Mouse (Mus musculus): ENCODE data around the gene Mocs2. TPM values are rescaled to one million over a fixed set of nuclear protein-coding genes. Genes with fewer than 3 reads are reported as not detected.
A peak's percentile ranks its signal among the peaks of the same experiment; 100 is the strongest.

The Mocs2 gene
- polyA plus RNA-seq (2012; rRNA removed), result 8.6 and 17.5 TPM in 2 replicates

DNA sequence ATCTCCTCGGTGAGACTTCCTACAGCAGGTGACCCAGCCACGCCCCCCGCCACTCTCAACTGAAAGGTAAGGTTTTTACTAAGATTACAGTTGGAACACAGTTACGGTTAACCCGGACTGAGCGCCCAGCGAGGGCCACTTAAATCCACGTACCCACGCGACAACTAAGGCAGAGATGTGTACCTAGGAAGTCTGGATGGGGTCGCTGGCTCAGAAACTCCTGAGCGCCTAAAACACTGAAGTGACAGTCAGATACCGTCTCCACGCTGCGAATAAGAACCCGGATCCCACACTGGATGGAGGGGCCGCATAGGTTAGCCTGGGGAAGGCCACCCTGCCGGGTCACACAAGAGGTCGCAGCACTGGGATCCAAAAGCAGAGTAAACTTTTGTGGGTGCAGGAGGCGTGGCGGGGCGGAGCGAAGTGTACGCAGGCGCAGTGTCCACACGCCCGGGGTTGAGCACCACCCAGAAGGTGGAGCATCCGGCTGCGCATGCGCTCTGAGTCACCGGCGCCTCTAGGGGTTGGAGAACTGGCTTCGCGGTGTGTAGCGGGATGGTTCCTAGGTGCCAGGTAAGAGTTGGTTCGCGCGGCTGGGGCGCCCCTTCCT is at the start of gene Mocs2:
Gene Mocs2, plus strand, starts transcription at position 486 of the 610 bp plus-strand sequence.
- Histone ChIP-seq H3K4me1 (ENCODE audit: control insufficient read depth, insufficient read depth, low read length) (peaks cover 3% of the 10 kb centered on the region; the same call in 1 of the 2 replicates), H3K4me3 (replicated peaks; ENCODE audit: extremely low read depth, low read depth, low read length) (peak within 1 kb of the TSS; percentile 80)
- WGBS, result 1% methylated on average over 39 of the region's 39 CpGs
- TF ChIP-seq POLR2A (IDR thresholded peaks at IDR 0.05; ENCODE audit: borderline replicate concordance, extremely low read depth, low read depth, low read length) (peak; percentile 71; the same call in 1 of the 2 replicates), CTCF (IDR thresholded peaks at IDR 0.05; ENCODE audit: insufficient read depth, low read length) (no peak)
- peak; percentile 95 for DNase-seq

DNA sequence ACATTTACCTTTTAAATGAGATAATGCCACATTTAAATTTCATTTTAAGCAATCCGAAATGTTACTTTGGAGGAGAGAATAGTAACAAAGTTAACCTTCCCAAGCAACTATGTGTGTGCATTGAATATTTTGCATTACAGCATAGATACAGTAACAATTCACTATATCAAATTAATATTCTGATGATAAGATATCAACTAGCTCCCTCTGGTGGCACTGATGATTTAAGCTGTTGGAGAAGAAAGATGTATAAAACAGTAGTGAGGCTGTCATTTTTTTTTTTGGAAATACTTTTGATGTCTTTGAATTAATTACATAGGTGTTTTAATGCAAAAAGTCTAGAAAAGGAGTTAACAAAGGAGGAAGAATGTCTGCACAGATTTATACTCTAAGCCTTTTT is 26.5 kb upstream of the Mocs2 start:
- WGBS, result 78% methylated on average over 1 of the region's 1 CpGs
- Histone ChIP-seq H3K4me1 (ENCODE audit: control insufficient read depth, insufficient read depth, low read length) (no peaks in the 10 kb centered on the region), H3K4me3 (replicated peaks; ENCODE audit: extremely low read depth, low read depth, low read length) (no peak overlapping the region)
- no peak for TF ChIP-seq CTCF (IDR thresholded peaks at IDR 0.05; ENCODE audit: insufficient read depth, low read length)
- TF ChIP-seq POLR2A (IDR thresholded peaks at IDR 0.05; ENCODE audit: borderline replicate concordance, extremely low read depth, low read depth, low read length), result no peak
- no peak for DNase-seq

DNA sequence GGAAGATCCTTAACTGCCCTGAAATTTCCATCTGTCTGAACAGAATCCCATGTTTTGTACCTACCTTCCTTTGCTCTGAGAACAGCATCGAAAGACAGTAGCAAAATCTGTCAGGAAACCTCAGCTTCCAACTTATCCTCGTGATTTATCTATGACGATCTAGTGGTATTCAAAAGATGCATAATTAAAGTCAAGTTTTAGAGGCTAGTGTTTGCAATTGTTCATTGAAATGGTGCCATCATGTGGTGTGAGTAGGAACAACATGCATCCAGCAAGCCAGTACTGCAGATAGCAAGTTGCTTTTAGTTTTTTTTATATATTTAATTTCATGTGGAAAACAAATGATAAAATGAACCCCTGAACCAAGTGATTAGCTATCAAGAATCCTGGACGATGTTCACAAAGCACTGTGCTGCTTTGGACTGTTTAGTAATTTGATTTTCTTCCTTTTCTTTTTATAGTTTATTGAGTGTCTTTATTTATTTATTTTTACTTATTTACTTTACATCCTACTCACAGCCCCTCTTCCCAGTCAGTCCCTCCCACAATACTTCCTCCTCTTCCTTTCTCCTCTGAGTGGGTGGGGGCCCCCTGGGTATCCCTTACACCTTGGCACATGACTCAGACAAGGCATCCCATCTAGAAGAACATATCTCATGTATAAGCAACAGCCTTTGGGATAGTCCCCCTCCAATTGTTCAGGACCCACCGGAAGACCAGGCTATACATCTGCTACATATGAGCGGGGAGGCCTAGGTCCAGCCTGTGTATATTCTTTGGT is 24.6 kb upstream of the Mocs2 start:
- peak; percentile 32 for DNase-seq
- no peak overlapping the region for H3K4me3 ChIP-seq (replicated peaks; ENCODE audit: extremely low read depth, low read depth, low read length)
- WGBS, result 27% methylated on average over 6 of the region's 6 CpGs
- no peaks in the 10 kb centered on the region for H3K4me1 ChIP-seq (ENCODE audit: control insufficient read depth, insufficient read depth, low read length)
- no peak for TF ChIP-seq CTCF (IDR thresholded peaks at IDR 0.05; ENCODE audit: insufficient read depth, low read length)
- no peak for TF ChIP-seq POLR2A (IDR thresholded peaks at IDR 0.05; ENCODE audit: borderline replicate concordance, extremely low read depth, low read depth, low read length)

DNA sequence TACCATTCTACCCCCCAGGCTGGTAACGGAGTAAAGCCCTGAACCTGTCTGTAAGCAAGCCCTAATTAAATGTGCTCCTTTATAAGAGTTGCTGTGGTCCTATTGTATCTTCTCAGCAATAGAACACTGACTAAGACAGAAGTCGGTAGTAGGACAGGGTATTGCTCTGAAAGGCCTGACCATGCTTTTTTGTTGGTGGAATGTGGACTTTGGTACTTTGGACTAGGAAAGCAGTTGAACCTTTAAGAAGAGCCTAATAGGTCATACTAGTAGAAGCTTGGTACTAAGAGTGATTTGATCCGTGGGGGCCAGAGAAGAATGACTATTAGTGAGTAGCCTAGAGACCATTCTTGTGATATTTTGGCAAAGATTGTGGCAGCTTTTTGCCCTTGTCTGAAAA is 16.2 kb upstream of the Mocs2 start:
- no peak for DNase-seq
- TF ChIP-seq CTCF (IDR thresholded peaks at IDR 0.05; ENCODE audit: insufficient read depth, low read length) (no peak), POLR2A (IDR thresholded peaks at IDR 0.05; ENCODE audit: borderline replicate concordance, extremely low read depth, low read depth, low read length) (no peak)
- 88% methylated on average over 3 of the region's 3 CpGs for WGBS

DNA sequence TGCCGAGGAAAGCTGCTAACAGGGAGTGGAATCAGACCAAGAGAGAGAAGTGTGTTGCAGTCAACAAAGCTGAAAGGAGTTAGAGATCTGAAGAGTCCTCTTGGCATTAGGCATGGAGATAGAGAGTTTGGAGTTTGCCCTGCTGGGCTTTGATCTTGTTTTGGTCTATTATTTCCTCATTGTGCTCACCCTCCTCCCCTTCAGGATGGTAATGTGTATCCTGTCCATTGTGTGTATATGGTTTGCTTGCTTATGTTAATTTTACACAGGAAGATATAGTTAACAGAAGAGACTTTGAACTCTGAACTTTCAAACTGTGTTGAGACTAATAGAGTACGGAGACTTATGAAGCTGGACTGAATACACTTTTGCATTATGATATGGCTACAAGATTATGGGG is 15.1 kb upstream of the Mocs2 start:
- TF ChIP-seq CTCF (IDR thresholded peaks at IDR 0.05; ENCODE audit: insufficient read depth, low read length) (no peak), POLR2A (IDR thresholded peaks at IDR 0.05; ENCODE audit: borderline replicate concordance, extremely low read depth, low read depth, low read length) (no peak)
- Histone ChIP-seq H3K4me1 (ENCODE audit: control insufficient read depth, insufficient read depth, low read length) (peaks cover 2% of the 10 kb centered on the region; the same call in 1 of the 2 replicates), H3K4me3 (replicated peaks; ENCODE audit: extremely low read depth, low read depth, low read length) (no peak overlapping the region)
- 56% methylated on average over 2 of the region's 2 CpGs for WGBS
- DNase-seq, result no peak

More for the DNA sequence above, 16.2 kb upstream of the Mocs2 start:
- Histone ChIP-seq H3K4me3 (replicated peaks; ENCODE audit: extremely low read depth, low read depth, low read length) (no peak overlapping the region), H3K4me1 (ENCODE audit: control insufficient read depth, insufficient read depth, low read length) (peaks cover 2% of the 10 kb centered on the region; the same call in 1 of the 2 replicates)

DNA sequence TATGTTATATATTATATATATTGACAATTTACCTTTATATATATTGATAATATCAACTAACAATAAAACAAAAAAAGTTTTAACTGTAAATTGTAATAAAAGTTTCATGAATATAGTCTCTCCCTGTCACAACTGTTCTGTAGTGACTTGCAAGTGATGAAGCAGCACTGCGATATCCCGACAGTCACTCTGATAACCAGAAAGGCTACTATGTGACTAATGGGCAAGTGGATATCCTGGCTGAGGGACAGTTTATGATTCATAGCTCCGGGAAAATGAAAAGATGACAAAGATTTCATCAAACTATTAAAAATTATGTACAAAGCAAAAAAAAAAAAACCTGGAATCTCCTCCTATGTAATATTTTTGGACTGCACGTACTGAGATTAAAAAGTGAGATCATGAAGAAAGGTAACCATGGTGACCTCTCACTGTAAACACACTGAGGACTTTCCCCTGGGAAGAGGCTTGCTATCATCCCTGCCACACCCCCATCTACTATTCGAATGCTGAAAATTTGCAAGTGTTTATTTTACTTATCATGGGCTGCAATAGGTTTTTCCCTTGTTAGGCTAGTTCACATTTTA is 8.3 kb upstream of the Mocs2 start:
- TF ChIP-seq POLR2A (IDR thresholded peaks at IDR 0.05; ENCODE audit: borderline replicate concordance, extremely low read depth, low read depth, low read length) (no peak), CTCF (IDR thresholded peaks at IDR 0.05; ENCODE audit: insufficient read depth, low read length) (no peak)
- Histone ChIP-seq H3K4me1 (ENCODE audit: control insufficient read depth, insufficient read depth, low read length) (no peaks in the 10 kb centered on the region), H3K4me3 (replicated peaks; ENCODE audit: extremely low read depth, low read depth, low read length) (no peak overlapping the region)
- no peak for DNase-seq
- 36% methylated on average over 5 of the region's 5 CpGs for WGBS

DNA sequence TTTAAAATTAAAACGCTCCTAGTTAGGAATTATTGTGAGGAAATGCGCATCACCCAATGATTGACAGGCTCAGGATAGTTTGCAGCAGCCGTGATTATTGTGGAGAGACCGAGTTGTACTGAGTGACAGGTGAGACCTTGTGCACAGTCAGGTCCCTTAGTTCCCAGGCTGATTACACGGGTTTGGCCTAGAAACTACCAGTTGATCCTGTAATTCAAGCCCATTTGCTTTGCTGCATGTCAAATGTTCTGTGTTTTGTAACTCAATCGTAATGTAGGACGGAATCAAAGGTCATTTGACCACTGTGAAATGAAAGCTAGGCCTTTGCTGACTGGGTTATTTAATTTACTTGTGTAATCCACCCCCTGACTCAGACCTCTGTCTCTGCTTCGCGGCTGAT is 477 bp downstream of the Mocs2 start:
- no peak for DNase-seq
- TF ChIP-seq CTCF (IDR thresholded peaks at IDR 0.05; ENCODE audit: insufficient read depth, low read length) (no peak), POLR2A (IDR thresholded peaks at IDR 0.05; ENCODE audit: borderline replicate concordance, extremely low read depth, low read depth, low read length) (no peak)
- WGBS, result 11% methylated on average over 9 of the region's 9 CpGs
- H3K4me3 ChIP-seq (replicated peaks; ENCODE audit: extremely low read depth, low read depth, low read length), result peak overlapping the region; percentile 80
- peaks cover 3% of the 10 kb centered on the region; the same call in 1 of the 2 replicates for H3K4me1 ChIP-seq (ENCODE audit: control insufficient read depth, insufficient read depth, low read length)

DNA sequence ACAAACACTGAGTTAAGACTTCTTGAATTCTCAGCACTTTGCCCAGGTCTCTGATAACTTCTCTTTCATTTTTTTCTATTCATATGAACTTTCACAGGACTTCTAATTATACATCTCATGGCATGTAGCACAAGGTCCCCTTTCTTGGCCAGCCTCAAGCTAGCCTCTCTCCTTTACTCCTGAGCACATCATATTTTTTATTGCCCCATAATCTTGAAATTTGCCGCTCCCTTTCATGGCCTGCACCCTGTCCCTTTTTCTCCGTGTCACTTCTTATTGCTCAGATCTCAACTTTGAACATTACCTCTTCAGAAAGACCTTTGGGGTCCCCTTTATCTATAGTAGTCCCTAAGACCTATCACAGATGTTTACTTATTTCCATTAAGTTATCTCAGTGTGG is 4.8 kb downstream of the Mocs2 start:
- peaks cover 3% of the 10 kb centered on the region; the same call in 1 of the 2 replicates for H3K4me1 ChIP-seq (ENCODE audit: control insufficient read depth, insufficient read depth, low read length)
- DNase-seq, result no peak
- no peak for TF ChIP-seq POLR2A (IDR thresholded peaks at IDR 0.05; ENCODE audit: borderline replicate concordance, extremely low read depth, low read depth, low read length)
- TF ChIP-seq CTCF (IDR thresholded peaks at IDR 0.05; ENCODE audit: insufficient read depth, low read length), result no peak
- WGBS, result 88% methylated on average over 2 of the region's 2 CpGs
- H3K4me3 ChIP-seq (replicated peaks; ENCODE audit: extremely low read depth, low read depth, low read length), result no peak overlapping the region

DNA sequence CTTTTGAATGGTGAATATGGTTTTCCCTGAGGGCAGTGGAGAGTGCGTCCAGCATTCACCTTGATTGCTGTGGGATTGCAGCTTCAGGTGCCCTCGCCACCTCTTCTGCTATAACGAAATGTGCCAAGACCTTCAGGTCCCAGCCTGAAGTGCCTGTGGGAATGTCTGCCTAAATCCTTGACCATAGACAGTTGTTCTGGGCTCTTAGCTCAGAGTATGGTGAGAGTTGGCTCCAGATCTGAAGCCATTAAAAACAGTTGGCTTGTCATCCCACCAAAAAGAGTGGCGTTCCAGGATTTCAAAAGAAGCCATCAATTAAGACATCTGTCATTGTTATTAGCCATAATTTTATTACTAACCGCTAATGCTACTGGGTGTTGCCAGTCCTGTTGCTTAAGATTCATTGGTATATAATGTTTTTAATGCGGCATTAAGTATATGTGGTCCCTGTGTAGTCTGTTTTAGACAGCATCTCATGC is 7.4 kb downstream of the Mocs2 start:
- WGBS, result 89% methylated on average over 6 of the region's 6 CpGs
- no peak overlapping the region for H3K4me3 ChIP-seq (replicated peaks; ENCODE audit: extremely low read depth, low read depth, low read length)
- DNase-seq, result no peak
- H3K4me1 ChIP-seq (ENCODE audit: control insufficient read depth, insufficient read depth, low read length), result no peaks in the 10 kb centered on the region
- TF ChIP-seq CTCF (IDR thresholded peaks at IDR 0.05; ENCODE audit: insufficient read depth, low read length) (no peak), POLR2A (IDR thresholded peaks at IDR 0.05; ENCODE audit: borderline replicate concordance, extremely low read depth, low read depth, low read length) (no peak)
